19 mouse cellular contexts compared by ENCODE assay signal in the genomic region with DNA sequence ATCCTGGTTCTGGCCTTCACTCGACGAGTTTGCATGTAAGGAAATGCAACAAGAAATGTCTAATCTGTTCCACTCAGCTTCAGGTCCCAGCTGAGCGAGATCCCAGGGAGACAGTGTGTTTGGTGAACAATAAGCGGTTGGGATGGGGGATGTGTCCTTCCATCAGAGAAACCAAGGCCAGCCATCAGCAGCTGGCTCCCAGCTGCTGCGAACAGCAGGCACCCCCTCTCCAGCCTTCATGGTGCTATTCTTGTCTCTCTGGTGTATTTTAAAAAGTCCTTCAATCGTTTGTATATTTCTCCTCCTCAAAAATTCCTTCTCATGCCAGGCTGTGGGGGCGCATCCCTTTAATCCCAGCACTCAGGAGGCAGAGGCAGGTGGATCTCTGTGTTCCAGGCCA. TPM values are rescaled to one million over a fixed set of nuclear protein-coding genes. Genes with fewer than 3 reads are reported as not detected.
DNase-seq lines count a peak whose midpoint lies in the region; ATAC-seq and TF ChIP-seq lines count a peak whose summit lies in the region.
"Had no signal": no experiment of that assay in that cellular context is flagged by ENCODE, and none has a peak within 500 bp of the region (broad histone marks: within the 10 kb centered on the region; RNA-seq: fewer than 3 reads in every experiment).

No protein-coding gene starts in this region.

- intact Hi-C loops in heart, adult 2 months (cut with DNase I) = no loop called here

- H3K9ac ChIP-seq in heart, adult 2 months (ENCODE audit: low read depth, low read length) = no peak overlapping the region
- no peak overlapping the region for H3K9ac ChIP-seq in limb, embryonic 14.5 days (ENCODE audit: low read depth, low read length, severe bottlenecking)
- H3K9ac ChIP-seq in stomach, embryonic 14.5 days (replicated peaks; ENCODE audit: low read depth, low read length) = no peak overlapping the region
- H3K9ac ChIP-seq: heart, embryonic 13.5 days; hindbrain, embryonic 12.5 days; liver, embryonic 12.5 days had no signal

- no peak for ATAC-seq in limb, embryonic 14.5 days (ENCODE audit: low FRiP score, low read depth)
- no peak for ATAC-seq in stomach, embryonic 14.5 days (ENCODE audit: insufficient number of reproducible peaks, insufficient read depth, low FRiP score, low read depth)
- ATAC-seq: forebrain, embryonic 16.5 days; liver, embryonic 12.5 days had no signal

- no peaks in the 10 kb centered on the region for H3K27me3 ChIP-seq in heart, adult 2 months (ENCODE audit: control insufficient read depth, insufficient read depth, low read length)
- H3K27me3 ChIP-seq in limb, embryonic 14.5 days (ENCODE audit: control insufficient read depth, insufficient read depth, low read length) = peaks cover 4% of the 10 kb centered on the region; the same call in 1 of the 2 replicates
- H3K27me3 ChIP-seq in limb, embryonic 10.5 days (ENCODE audit: low read depth, poor library complexity, severe bottlenecking) = peaks cover 65% of the 10 kb centered on the region
- H3K27me3 ChIP-seq in stomach, embryonic 14.5 days (ENCODE audit: control insufficient read depth, insufficient read depth, low read length) = no peaks in the 10 kb centered on the region
- H3K27me3 ChIP-seq: heart, embryonic 13.5 days had no signal

- no peak overlapping the region; the same call in 1 of the 2 replicates for H3K27ac ChIP-seq in heart, adult 2 months
- no peak overlapping the region for H3K27ac ChIP-seq in limb, embryonic 14.5 days (replicated peaks; ENCODE audit: low read depth, low read length)
- no peak overlapping the region for H3K27ac ChIP-seq in limb, embryonic 10.5 days
- H3K27ac ChIP-seq in brown adipose tissue, adult 24 weeks (replicated peaks; ENCODE audit: low read depth, low read length) = peak overlapping the region; percentile 19
- peak overlapping the region; percentile 17; the same call in 1 of the 2 replicates for H3K27ac ChIP-seq in stomach, embryonic 14.5 days (ENCODE audit: low read length)
- H3K27ac ChIP-seq: heart, embryonic 13.5 days; hindbrain, embryonic 12.5 days; liver, embryonic 12.5 days; midbrain, embryonic 10.5 days had no signal

- peaks cover 12% of the 10 kb centered on the region for H3K4me1 ChIP-seq in heart, adult 2 months (ENCODE audit: control insufficient read depth, insufficient read depth, low read length)
- no peaks in the 10 kb centered on the region for H3K4me1 ChIP-seq in limb, embryonic 14.5 days (ENCODE audit: control insufficient read depth, insufficient read depth, low read length)
- peaks cover 6% of the 10 kb centered on the region for H3K4me1 ChIP-seq in limb, embryonic 10.5 days
- peaks cover 18% of the 10 kb centered on the region for H3K4me1 ChIP-seq in brown adipose tissue, adult 24 weeks (ENCODE audit: control insufficient read depth, insufficient read depth, insufficient read length, low read length)
- H3K4me1 ChIP-seq in stomach, embryonic 14.5 days (ENCODE audit: control insufficient read depth, insufficient read depth, low read length) = peaks cover 14% of the 10 kb centered on the region

- no peaks in the 10 kb centered on the region for H3K9me3 ChIP-seq in limb, embryonic 14.5 days (ENCODE audit: control insufficient read depth, low read length)
- H3K9me3 ChIP-seq in limb, embryonic 10.5 days (replicated peaks) = no peaks in the 10 kb centered on the region
- no peaks in the 10 kb centered on the region for H3K9me3 ChIP-seq in stomach, embryonic 14.5 days (ENCODE audit: control insufficient read depth, low read depth, low read length)
- H3K9me3 ChIP-seq: G1E; heart, embryonic 13.5 days; hindbrain, embryonic 12.5 days; liver, embryonic 12.5 days; midbrain, embryonic 10.5 days had no signal

- H3K79me2 ChIP-seq in heart, adult 2 months (replicated peaks; ENCODE audit: control insufficient read depth, insufficient read depth, low read length) = no peaks in the 10 kb centered on the region

- peak; percentile 97 for DNase-seq in heart, adult 11 months
- no peak for DNase-seq in heart, adult 2 months
- DNase-seq in limb, embryonic 14.5 days (ENCODE audit: low spot score) = peak; percentile 29
- no peak for DNase-seq in limb, embryonic 10.5 days (ENCODE audit: low spot score)
- DNase-seq in adipocyte (ENCODE audit: low spot score) = no peak
- DNase-seq in thymus, postnatal 4 days = no peak
- DNase-seq: cerebellum, adult 8-10 months; kidney, adult 8-10 months; lung, postnatal 36 days; spleen, adult 18-20 months; thymus, adult 2 months had no signal

- no peak for TF ChIP-seq CTCF in heart, adult 2 months (IDR thresholded peaks at IDR 0.05)

- no peak overlapping the region for H3K4me3 ChIP-seq in heart, adult 2 months
- no peak overlapping the region for H3K4me3 ChIP-seq in limb, embryonic 14.5 days (replicated peaks; ENCODE audit: low read length)
- no peak overlapping the region for H3K4me3 ChIP-seq in limb, embryonic 10.5 days
- no peak overlapping the region for H3K4me3 ChIP-seq in brown adipose tissue, adult 24 weeks (ENCODE audit: insufficient read depth, low read depth, low read length)
- no peak overlapping the region for H3K4me3 ChIP-seq in stomach, embryonic 14.5 days (ENCODE audit: low read depth, low read length)
- H3K4me3 ChIP-seq: heart, embryonic 13.5 days; hindbrain, embryonic 12.5 days; liver, embryonic 12.5 days; midbrain, embryonic 10.5 days had no signal

- peaks cover 5% of the 10 kb centered on the region for H3K36me3 ChIP-seq in heart, adult 2 months (ENCODE audit: control insufficient read depth, insufficient read depth, low read length)
- H3K36me3 ChIP-seq in limb, embryonic 14.5 days (ENCODE audit: control insufficient read depth, insufficient read depth, low read length) = no peaks in the 10 kb centered on the region
- H3K36me3 ChIP-seq in limb, embryonic 10.5 days = no peaks in the 10 kb centered on the region
- H3K36me3 ChIP-seq in stomach, embryonic 14.5 days (ENCODE audit: control insufficient read depth, insufficient read depth, low read length) = no peaks in the 10 kb centered on the region
- H3K36me3 ChIP-seq: G1E; heart, embryonic 13.5 days; hindbrain, embryonic 12.5 days; liver, embryonic 12.5 days; midbrain, embryonic 10.5 days had no signal

- WGBS in heart, adult 2 months = 37% methylated on average over 7 of the region's 7 CpGs
- 64% methylated on average over 7 of the region's 7 CpGs for WGBS in limb, embryonic 14.5 days
- WGBS in limb, embryonic 10.5 days = 80% methylated on average over 7 of the region's 7 CpGs
- WGBS in stomach, embryonic 14.5 days = 49% methylated on average over 7 of the region's 7 CpGs

- H3K4me2 ChIP-seq in limb, embryonic 14.5 days (replicated peaks; ENCODE audit: low read depth, low read length, severe bottlenecking) = no peak overlapping the region
- H3K4me2 ChIP-seq in stomach, embryonic 14.5 days (replicated peaks; ENCODE audit: low read depth, low read length) = no peak overlapping the region
- H3K4me2 ChIP-seq: heart, embryonic 13.5 days; hindbrain, embryonic 12.5 days; liver, embryonic 12.5 days had no signal

- no peak for TF ChIP-seq POLR2A in heart, adult 2 months (IDR thresholded peaks at IDR 0.05; ENCODE audit: insufficient read depth, low read depth, low read length)
- TF ChIP-seq POLR2A in limb, embryonic 14.5 days (IDR thresholded peaks at IDR 0.05; ENCODE audit: borderline replicate concordance, extremely low read depth, insufficient read depth, insufficient read length) = no peak

- no peak for TF ChIP-seq EP300 in heart, adult 2 months (IDR thresholded peaks at IDR 0.05; ENCODE audit: insufficient read depth, low read depth, low read length)

RNA-seq across cellular contexts. Expression of a gene that starts 4.6 kb away (rescaled TPM):
- 100 to 1,000 TPM; 219 to 225 TPM for total RNA-seq in heart, adult 2 months (2021)
- polyA plus RNA-seq in heart, adult 2 months (2012; rRNA removed) = 114 and 135 TPM in 2 replicates
- polyA plus RNA-seq in limb, embryonic 14.5 days (2012; rRNA removed) = 81.3 and 96.8 TPM in 2 replicates
- polyA plus RNA-seq in limb, embryonic 14.5 days (2014; fragmentation: Nextera tagmentation; extraction: Ambion mirVana) = 128 and 135 TPM in 2 replicates
- 21.9 and 24.6 TPM in 2 replicates for polyA plus RNA-seq in limb, embryonic 10.5 days (2016; fragmentation: Nextera tagmentation; extraction: Ambion mirVana)
- 242 and 279 TPM in 2 replicates for polyA plus RNA-seq in brown adipose tissue, adult 24 weeks (2012; ENCODE audit: insufficient read depth, insufficient read length, missing spikeins)
- polyA plus RNA-seq in stomach, embryonic 14.5 days (2014; fragmentation: Nextera tagmentation; extraction: Ambion mirVana) = 136 and 158 TPM in 2 replicates

RNA-seq across cellular contexts. Expression of a gene that starts 34.0 kb away (rescaled TPM):
- 10 to 100 TPM; 89.6 to 92.6 TPM for total RNA-seq in heart, adult 2 months (2021)
- polyA plus RNA-seq in heart, adult 2 months (2012; rRNA removed) = 77.4 and 85.9 TPM in 2 replicates
- 60.9 and 72.8 TPM in 2 replicates for polyA plus RNA-seq in limb, embryonic 14.5 days (2012; rRNA removed)
- polyA plus RNA-seq in limb, embryonic 14.5 days (2014; fragmentation: Nextera tagmentation; extraction: Ambion mirVana) = 31.8 and 32.7 TPM in 2 replicates
- polyA plus RNA-seq in limb, embryonic 10.5 days (2016; fragmentation: Nextera tagmentation; extraction: Ambion mirVana) = 28.1 and 30.2 TPM in 2 replicates
- 26.1 and 26.7 TPM in 2 replicates for polyA plus RNA-seq in brown adipose tissue, adult 24 weeks (2012; ENCODE audit: insufficient read depth, insufficient read length, missing spikeins)
- 38.4 and 42.0 TPM in 2 replicates for polyA plus RNA-seq in stomach, embryonic 14.5 days (2014; fragmentation: Nextera tagmentation; extraction: Ambion mirVana)

RNA-seq across cellular contexts. Expression of a gene that starts 35.9 kb away (rescaled TPM):
- total RNA-seq in heart, adult 2 months (2021) = 10 to 100 TPM; 93.0 to 94.7 TPM
- 85.8 and 134 TPM in 2 replicates for polyA plus RNA-seq in heart, adult 2 months (2012; rRNA removed)
- polyA plus RNA-seq in limb, embryonic 14.5 days (2012; rRNA removed) = 56.1 and 66.2 TPM in 2 replicates
- polyA plus RNA-seq in limb, embryonic 14.5 days (2014; fragmentation: Nextera tagmentation; extraction: Ambion mirVana) = 63.0 and 65.9 TPM in 2 replicates
- polyA plus RNA-seq in limb, embryonic 10.5 days (2016; fragmentation: Nextera tagmentation; extraction: Ambion mirVana) = 20.7 and 30.2 TPM in 2 replicates
- polyA plus RNA-seq in brown adipose tissue, adult 24 weeks (2012; ENCODE audit: insufficient read depth, insufficient read length, missing spikeins) = 18.8 and 20.9 TPM in 2 replicates
- polyA plus RNA-seq in stomach, embryonic 14.5 days (2014; fragmentation: Nextera tagmentation; extraction: Ambion mirVana) = 43.5 and 44.8 TPM in 2 replicates

Comparison
In these comparisons a context has a peak if more than half of its experiments do, and no peak if none do; other contexts are left out.
1. DNase-seq: peak in heart, adult 11 months (single experiment) and limb, embryonic 14.5 days (single experiment); none in heart, adult 2 months (0 of 2), limb, embryonic 10.5 days (single experiment), adipocyte (single experiment) and thymus, postnatal 4 days (single experiment).
2. H3K27ac ChIP-seq: peak in brown adipose tissue, adult 24 weeks (single experiment) and stomach, embryonic 14.5 days (single experiment); none in heart, adult 2 months (single experiment), limb, embryonic 14.5 days (single experiment) and limb, embryonic 10.5 days (single experiment).